Mouse (Mus musculus) C2C12 (cell line): ENCODE results near the gene Poglut1.
"Not testable (repeated sequence)": the region's sequence is repeated elsewhere in the genome, so short reads cannot be mapped to it uniquely, and the experiment has no call there.

Experiments used
- CTCF ChIP-seq: IDR thresholded peaks from one replicate; pipeline ENCODE4 v1.5.1; 2011; ENCODE audit not compliant: control insufficient read depth, insufficient read depth, insufficient read length
- MAX ChIP-seq: IDR thresholded peaks from one replicate; pipeline ENCODE4 v1.6.1; 2011; ENCODE audit warnings: mild to moderate bottlenecking, control low read depth
- MYOG ChIP-seq: IDR thresholded peaks from one replicate; pipeline ENCODE4 v1.6.1; 2011; ENCODE audit not compliant: control insufficient read depth, insufficient read length; ENCODE audit errors: extremely low read depth
- USF1 ChIP-seq: IDR thresholded peaks from one replicate; pipeline ENCODE4 v1.6.1; 2011; ENCODE audit warnings: low read depth, mild to moderate bottlenecking, control low read depth, moderate library complexity

DNA sequence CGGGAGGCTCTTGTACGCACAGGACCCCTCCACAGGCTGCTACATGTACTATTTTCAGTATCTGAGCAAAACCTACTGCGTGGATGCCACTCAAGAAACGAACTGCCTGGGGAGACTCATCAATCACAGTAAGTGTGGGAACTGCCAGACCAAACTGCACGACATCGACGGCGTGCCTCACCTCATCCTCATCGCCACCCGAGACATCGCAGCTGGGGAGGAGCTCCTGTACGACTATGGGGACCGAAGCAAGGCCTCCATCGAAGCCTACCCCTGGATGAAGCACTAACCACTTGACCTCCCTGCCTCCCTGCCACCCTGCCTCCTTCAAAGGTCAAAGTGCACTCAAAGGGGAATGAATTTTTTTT is 72.8 kb downstream of the Poglut1 start:
- TF ChIP-seq MAX, CTCF, USF1, MYOG: not testable (repeated sequence)
